Mouse (Mus musculus): Measurements from ENCODE around the gene Lime1. TPM values are rescaled to one million over a fixed set of nuclear protein-coding genes. Genes with fewer than 3 reads are reported as not detected.

Lime1 gene
- polyA plus RNA-seq, 1 experiment from 2014 or later = 22.7 TPM

DNA sequence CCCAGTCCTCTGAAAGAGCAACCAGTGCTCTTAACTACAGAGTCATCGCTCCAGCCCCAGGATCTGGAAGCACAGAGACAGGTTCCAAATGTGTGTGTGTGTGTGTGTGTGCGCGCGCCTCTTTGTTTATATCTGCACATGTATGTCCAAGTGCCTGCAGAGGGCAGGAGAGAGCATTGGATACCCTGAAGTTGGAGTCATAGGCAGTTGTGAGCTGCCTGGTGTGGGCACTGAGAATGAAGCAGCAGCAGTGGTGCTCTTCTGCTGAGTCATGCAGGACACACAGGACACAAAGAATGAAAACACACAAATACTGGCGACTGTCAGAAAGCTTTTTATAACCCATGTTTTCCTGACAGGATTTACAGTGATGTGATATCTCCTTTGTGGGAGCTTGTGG, 9.9 kb upstream of the Lime1 start:
- in situ Hi-C loops (cut with MboI; ENCODE audit: low pct_unique_long_range_greater_than_20kb) = no loop called here
- TF ChIP-seq CTCF (IDR thresholded peaks at IDR 0.05) = no peak
- DNase-seq (ENCODE audit: low read depth, low spot score) = no peak
- ATAC-seq = no peak
- no peaks in the 10 kb centered on the region for H3K27me3 ChIP-seq
- CTCF ChIA-PET = interaction anchor here (0.8 to 1.1 kb wide), 2 partner anchors 8 to 25 kb away, joined by 3 read pairs; no protein-coding TSS in a partner anchor
- POLR2A ChIA-PET = no interaction called here

DNA sequence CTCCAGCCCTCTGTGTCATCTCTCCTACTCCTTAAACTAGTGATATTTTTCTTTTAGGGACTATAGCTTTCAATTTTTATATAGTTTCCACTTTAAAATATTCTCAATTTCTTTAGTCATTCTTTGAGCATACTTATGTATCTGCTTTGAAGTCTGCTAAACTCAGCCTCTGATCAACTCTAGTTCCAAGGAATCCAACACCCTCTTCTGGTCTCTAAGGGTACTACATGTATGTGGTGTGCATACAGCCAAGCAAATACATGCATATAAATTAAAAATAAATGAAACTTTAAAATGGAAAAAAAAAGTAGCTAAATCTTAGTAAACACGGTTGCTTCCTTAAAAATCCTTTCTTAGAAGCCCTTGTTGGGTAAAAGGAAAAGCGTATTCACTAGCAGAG, 4.1 kb upstream of the Lime1 start:
- POLR2A ChIA-PET = interaction anchor here (0.9 to 1.1 kb wide), 2 partner anchors 10 to 121 kb away, joined by 3 read pairs; partner anchors contain the start of gene Tpd52l2
- no peak for TF ChIP-seq CTCF (IDR thresholded peaks at IDR 0.05)
- CTCF ChIA-PET = interaction anchor here (1.7 to 3.1 kb wide), 6 partner anchors 8 to 189 kb away, joined by 5 to 13 read pairs (median 8); partner anchors contain the start of genes Arfrp1 and Ppdpf
- no peak for DNase-seq (ENCODE audit: low read depth, low spot score)
- in situ Hi-C loops (cut with MboI; ENCODE audit: low pct_unique_long_range_greater_than_20kb) = no loop called here
- no peaks in the 10 kb centered on the region for H3K27me3 ChIP-seq
- no peak for ATAC-seq

DNA sequence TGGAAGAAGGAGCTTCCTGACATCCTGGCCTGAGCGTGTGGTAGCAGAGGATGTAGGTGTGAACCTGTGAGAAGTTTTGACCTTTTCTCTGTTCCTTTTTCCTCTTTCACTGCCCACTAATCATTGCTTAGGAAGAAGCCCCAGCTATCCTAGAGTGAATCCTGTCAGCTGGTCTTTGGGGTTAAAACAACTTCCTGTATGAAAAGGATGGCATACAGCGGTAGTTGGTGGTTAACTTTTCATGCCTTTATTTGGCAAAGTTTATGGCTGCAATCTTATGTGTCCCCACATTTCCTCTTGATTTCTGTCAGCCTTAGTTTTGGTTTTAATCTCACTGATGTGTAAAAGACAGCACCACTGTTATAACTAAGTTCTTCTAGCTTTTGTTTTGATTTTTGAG, 2.6 kb upstream of the Lime1 start:
- ATAC-seq (no peak), DNase-seq (ENCODE audit: low read depth, low spot score) (no peak)
- in situ Hi-C loops (cut with MboI; ENCODE audit: low pct_unique_long_range_greater_than_20kb) = no loop called here
- H3K27me3 ChIP-seq = no peaks in the 10 kb centered on the region
- TF ChIP-seq CTCF (IDR thresholded peaks at IDR 0.05) = no peak
- POLR2A ChIA-PET = no interaction called here
- CTCF ChIA-PET = interaction anchor here (1.0 to 3.1 kb wide), 7 partner anchors 9 to 302 kb away, joined by 3 to 13 read pairs (median 6); partner anchors contain the start of genes Arfrp1 and Ppdpf

DNA sequence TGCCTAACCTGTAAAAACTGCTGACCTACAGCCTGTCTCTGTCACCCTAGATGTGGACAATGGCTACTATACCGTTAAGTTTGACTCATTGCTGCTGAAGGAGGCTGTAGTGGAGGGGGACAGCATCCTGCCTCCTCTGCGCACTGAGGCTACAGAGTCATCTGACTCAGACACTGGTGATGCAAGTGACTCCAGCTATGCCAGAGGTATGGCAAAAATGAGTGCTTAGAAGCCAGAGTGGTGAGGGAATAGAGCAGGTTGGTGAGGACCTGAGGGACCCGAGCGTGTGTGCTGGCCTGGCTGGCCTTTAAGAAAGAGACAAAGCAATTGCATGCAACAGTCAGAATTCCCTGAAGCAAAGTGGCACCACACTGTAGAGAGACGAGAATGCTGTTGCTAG, 1.2 kb upstream of the Lime1 start:
- DNase-seq (ENCODE audit: low read depth, low spot score) (no peak), ATAC-seq (peak; percentile 94)
- TF ChIP-seq CTCF (IDR thresholded peaks at IDR 0.05) = no peak
- CTCF ChIA-PET = interaction anchor here (0.6 to 0.9 kb wide), 2 partner anchors 9 to 12 kb away, joined by 3 to 5 read pairs; no protein-coding TSS in a partner anchor
- H3K27me3 ChIP-seq = no peaks in the 10 kb centered on the region
- POLR2A ChIA-PET = no interaction called here
- in situ Hi-C loops (cut with MboI; ENCODE audit: low pct_unique_long_range_greater_than_20kb) = no loop called here

DNA sequence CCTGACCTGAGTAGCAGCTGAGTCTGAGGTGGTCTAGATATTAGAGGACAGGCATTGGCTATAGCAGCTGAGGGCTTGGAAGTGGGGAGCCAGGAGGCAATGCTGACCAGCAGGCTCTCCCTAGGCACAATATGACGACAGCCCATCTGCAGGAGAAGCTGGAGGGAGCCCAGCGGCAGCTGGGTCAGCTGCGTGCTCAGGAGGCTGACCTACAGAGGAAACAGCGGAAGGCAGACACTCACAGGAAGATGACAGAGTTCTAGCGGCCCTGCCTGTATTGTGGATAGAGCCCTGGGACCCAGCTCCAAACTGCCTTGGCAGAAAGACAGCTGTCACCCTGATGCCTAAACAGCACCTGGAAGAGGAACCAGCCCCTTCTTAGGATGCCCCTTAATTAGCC, 373 bp downstream of the Lime1 start:
- DNase-seq (ENCODE audit: low read depth, low spot score) (no peak), ATAC-seq (no peak)
- in situ Hi-C loops (cut with MboI; ENCODE audit: low pct_unique_long_range_greater_than_20kb) = no loop called here
- POLR2A ChIA-PET = no interaction called here
- CTCF ChIA-PET = no interaction called here
- TF ChIP-seq CTCF (IDR thresholded peaks at IDR 0.05) = no peak
- no peaks in the 10 kb centered on the region for H3K27me3 ChIP-seq

DNA sequence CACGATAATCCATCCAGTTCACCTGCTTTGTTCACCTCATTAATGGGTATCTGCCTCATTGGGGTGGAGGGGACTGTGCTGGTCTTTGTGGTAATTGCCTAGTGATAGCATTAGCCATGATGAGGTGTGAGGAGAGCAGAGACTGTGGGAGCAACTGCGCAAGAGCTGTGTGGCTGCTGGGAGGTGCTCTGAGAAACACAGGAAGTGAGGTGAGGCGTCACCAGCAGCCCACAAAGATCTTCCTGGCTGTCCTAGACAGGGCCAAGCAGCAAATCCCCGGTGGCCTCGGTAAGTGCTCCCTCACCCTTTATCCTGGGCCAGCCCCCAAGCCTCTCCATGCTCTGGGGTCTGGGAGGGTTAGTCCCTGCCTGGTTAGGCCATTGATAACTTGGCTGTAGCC, 1.2 kb downstream of the Lime1 start:
- ATAC-seq = no peak

DNA sequence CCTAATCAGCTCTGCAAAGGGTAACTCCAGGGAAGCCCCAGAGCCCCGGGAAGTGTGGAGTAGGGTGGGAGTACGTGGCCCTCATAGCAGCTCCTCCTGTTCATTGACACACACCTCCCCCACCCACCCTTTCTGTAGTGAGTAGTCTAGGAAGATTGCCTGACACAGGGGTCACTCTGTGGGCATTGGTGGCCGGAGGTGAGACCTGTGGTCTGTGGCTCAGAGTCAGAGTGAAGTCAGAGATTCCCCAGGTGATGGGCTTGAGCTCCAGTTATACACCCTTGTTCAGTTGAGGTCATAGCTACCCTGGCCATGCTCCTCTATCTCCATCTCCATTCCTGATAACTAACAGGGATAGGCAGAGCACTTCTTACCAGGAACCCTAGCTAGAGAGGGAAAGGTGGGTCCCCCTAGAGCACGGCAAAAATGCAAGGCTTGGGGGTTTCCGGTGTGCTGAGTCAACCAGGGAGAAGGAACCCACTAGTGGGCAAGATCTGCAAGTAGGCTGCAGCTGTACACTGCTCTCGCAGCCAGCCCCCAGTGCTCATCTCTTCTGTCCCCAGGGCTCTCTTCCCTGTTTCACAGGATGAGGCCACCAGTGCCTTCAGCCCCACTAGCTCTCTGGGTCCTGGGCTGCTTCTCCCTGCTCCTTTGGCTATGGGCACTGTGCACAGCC, 1.9 kb downstream of the Lime1 start:
- TF ChIP-seq CTCF (IDR thresholded peaks at IDR 0.05) = no peak
- no peaks in the 10 kb centered on the region for H3K27me3 ChIP-seq
- POLR2A ChIA-PET = no interaction called here
- DNase-seq (ENCODE audit: low read depth, low spot score) (no peak), ATAC-seq (no peak)
- CTCF ChIA-PET = interaction anchor here (0.9 to 1.3 kb wide), 2 partner anchors 10 to 24 kb away, joined by 3 to 5 read pairs; no protein-coding TSS in a partner anchor
- in situ Hi-C loops (cut with MboI; ENCODE audit: low pct_unique_long_range_greater_than_20kb) = no loop called here

More for the DNA sequence above, 1.2 kb downstream of the Lime1 start:
- no peak for DNase-seq (ENCODE audit: low read depth, low spot score)
- in situ Hi-C loops (cut with MboI; ENCODE audit: low pct_unique_long_range_greater_than_20kb) = no loop called here
- H3K27me3 ChIP-seq = no peaks in the 10 kb centered on the region
- POLR2A ChIA-PET = no interaction called here
- CTCF ChIA-PET = interaction anchor here (0.9 to 1.3 kb wide), 2 partner anchors 11 to 24 kb away, joined by 3 to 5 read pairs; no protein-coding TSS in a partner anchor
- TF ChIP-seq CTCF (IDR thresholded peaks at IDR 0.05) = no peak

DNA sequence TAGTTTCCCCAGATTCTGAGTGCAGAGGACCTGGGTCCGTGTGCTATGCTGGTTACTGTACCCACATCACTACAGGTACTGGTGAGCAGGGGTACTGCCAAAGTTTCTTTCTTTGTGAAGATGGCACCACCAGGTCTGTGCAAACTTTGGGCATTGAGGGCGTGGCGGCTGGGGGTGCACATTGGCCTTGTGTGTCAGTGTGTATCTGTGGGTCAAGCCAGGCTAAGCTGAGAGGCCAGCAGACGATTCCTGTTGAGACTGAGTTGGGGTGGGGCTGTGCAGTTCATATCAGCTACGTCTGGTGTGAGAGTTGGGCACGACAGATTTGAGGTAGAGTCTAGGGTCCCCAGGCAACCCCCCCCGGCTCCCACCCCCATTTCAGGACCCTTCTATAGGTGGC, 4.6 kb downstream of the Lime1 start:
- in situ Hi-C loops (cut with MboI; ENCODE audit: low pct_unique_long_range_greater_than_20kb) = no loop called here
- TF ChIP-seq CTCF (IDR thresholded peaks at IDR 0.05) = no peak
- DNase-seq (ENCODE audit: low read depth, low spot score) = no peak
- H3K27me3 ChIP-seq = no peaks in the 10 kb centered on the region
- POLR2A ChIA-PET = no interaction called here
- no peak for ATAC-seq
- CTCF ChIA-PET = interaction anchor here (1.3 to 1.8 kb wide), 2 partner anchors 8 to 10 kb away, joined by 4 to 7 read pairs; no protein-coding TSS in a partner anchor

DNA sequence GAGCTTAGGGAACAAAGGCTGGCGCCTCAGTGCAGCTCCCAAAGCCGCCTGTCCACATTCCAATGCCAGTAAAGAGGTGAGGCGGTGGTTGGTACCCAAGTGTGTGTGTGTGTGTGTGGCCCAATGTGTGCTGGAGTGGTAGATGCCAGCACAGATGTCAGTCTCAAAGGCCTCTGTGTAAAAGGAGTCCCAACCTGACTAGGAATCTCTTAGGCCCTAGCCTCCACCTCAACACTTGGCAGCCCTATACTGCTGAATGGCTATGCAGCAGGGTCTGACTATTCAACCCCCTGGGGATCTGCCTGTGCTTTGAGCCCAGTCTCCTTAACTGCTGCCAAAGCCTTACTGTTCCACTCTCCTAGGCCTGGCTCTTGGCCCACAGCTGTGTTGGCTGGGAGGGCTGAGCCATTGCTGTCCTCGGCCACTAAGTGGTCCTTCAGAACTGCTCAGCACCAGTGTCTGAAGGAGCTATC, 5.1 kb downstream of the Lime1 start:
- no peaks in the 10 kb centered on the region for H3K27me3 ChIP-seq
- in situ Hi-C loops (cut with MboI; ENCODE audit: low pct_unique_long_range_greater_than_20kb) = no loop called here
- ATAC-seq (no peak), DNase-seq (ENCODE audit: low read depth, low spot score) (no peak)
- no peak for TF ChIP-seq CTCF (IDR thresholded peaks at IDR 0.05)
- POLR2A ChIA-PET = interaction anchor here (0.5 kb wide), 1 partner anchor 210 kb away, joined by 5 read pairs; no protein-coding TSS in a partner anchor
- CTCF ChIA-PET = interaction anchor here (0.9 to 1.3 kb wide), 2 partner anchors 9 to 81 kb away, joined by 3 to 4 read pairs; no protein-coding TSS in a partner anchor

DNA sequence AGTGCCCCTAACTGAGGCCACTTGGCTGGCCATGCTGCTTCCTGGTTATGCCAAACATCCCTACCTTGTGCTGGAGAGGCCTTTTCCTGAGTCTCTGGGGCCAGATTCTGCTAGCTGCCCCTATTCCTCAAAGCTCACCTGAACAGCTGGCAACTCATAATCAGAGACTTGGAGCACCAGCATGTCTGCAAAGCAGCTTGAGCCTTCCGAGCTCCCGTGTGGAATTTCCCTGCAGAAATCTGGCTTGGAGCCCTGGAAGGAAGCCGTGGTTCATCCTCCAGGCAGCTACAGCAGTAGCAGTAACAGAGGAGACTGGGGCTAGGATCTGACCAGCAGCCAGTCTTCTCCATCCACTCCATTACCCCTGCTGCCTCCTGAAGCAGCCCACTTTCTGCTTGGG, 6.0 kb downstream of the Lime1 start:
- CTCF ChIA-PET = interaction anchor here (0.9 to 1.8 kb wide), 2 partner anchors 10 to 80 kb away, joined by 3 to 13 read pairs; no protein-coding TSS in a partner anchor
- no peak for ATAC-seq
- DNase-seq (ENCODE audit: low read depth, low spot score) = no peak
- POLR2A ChIA-PET = interaction anchor here (0.5 kb wide), 1 partner anchor 209 kb away, joined by 5 read pairs; no protein-coding TSS in a partner anchor
- H3K27me3 ChIP-seq = no peaks in the 10 kb centered on the region
- no peak for TF ChIP-seq CTCF (IDR thresholded peaks at IDR 0.05)
- in situ Hi-C loops (cut with MboI; ENCODE audit: low pct_unique_long_range_greater_than_20kb) = no loop called here

DNA sequence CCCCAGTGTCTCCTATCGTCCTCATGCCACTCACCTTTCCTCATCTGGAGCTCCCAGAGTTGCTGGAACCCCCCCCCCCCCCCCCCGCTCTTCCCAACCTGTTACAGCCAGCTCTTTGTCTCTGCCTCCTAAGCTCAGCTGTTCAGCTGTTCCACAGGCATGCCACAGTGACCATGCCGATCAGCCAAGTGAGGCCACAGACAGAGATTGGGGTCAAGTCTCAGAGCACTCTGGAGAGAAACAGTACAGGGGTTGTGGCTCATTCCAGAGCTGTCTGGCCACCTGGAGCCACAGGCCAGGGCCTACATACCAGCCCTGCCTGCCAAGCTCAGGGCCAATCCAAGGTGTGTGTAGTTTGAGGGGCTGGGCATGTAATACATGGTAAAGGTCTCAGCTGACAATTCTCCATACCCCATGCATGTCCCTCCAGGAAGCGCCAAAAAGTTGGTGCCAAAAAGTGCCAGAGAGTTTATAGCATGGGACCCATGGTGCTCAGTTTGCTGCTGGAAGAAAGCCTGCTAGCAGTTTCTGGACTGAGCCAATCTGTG, 6.9 kb downstream of the Lime1 start:
- no peak for ATAC-seq
- DNase-seq (ENCODE audit: low read depth, low spot score) = no peak
- in situ Hi-C loops (cut with MboI; ENCODE audit: low pct_unique_long_range_greater_than_20kb) = no loop called here

More for the DNA sequence above, 6.9 kb downstream of the Lime1 start:
- ChIA-PET POLR2A (no interaction called here), CTCF (interaction anchor here (1.8 kb wide), 1 partner anchor 11 kb away, joined by 13 read pairs; no protein-coding TSS in a partner anchor)
- no peak for TF ChIP-seq CTCF (IDR thresholded peaks at IDR 0.05)
- H3K27me3 ChIP-seq = no peaks in the 10 kb centered on the region
